Mouse (Mus musculus) embryonic facial prominence, embryonic 10.5 days (tissue): ENCODE results near the gene Szrd1. TPM values are rescaled to one million over a fixed set of nuclear protein-coding genes. Genes with fewer than 3 reads are reported as not detected.
"Not testable (repeated sequence)": the region's sequence is repeated elsewhere in the genome, so short reads cannot be mapped to it uniquely, and the experiment has no call there.

Experiments
- DNase-seq: peaks from one replicate; pipeline ENCODE4 v3.0.0-alpha.2; 2017; ENCODE audit warnings: low spot score
- H3K27ac ChIP-seq: fragments of 300-500 bp; sonication (generic); replicated peaks from 2 replicates; pipeline ENCODE4 v1.5.1; 2016; ENCODE audit warnings: mild to moderate bottlenecking
- H3K27me3 ChIP-seq: fragments of 300-500 bp; sonication (generic); replicated peaks from 2 replicates; pipeline ENCODE4 v1.6.1; 2016; ENCODE audit warnings: low read depth, mild to moderate bottlenecking; ENCODE audit not compliant: poor library complexity, severe bottlenecking
- H3K36me3 ChIP-seq: fragments of 300-500 bp; sonication (generic); replicated peaks from 2 replicates; pipeline ENCODE4 v1.6.1; 2016; ENCODE audit warnings: mild to moderate bottlenecking, moderate library complexity
- H3K4me1 ChIP-seq: fragments of 300-500 bp; sonication (generic); 2 replicates; pipeline ENCODE4 v1.6.1; 2016
- H3K4me3 ChIP-seq: fragments of 300-500 bp; sonication (generic); 2 replicates; pipeline ENCODE4 v1.5.1; 2016; ENCODE audit warnings: mild to moderate bottlenecking, moderate library complexity
- H3K9me3 ChIP-seq: fragments of 300-500 bp; sonication (generic); 2 replicates; pipeline ENCODE4 v1.6.1; 2016; ENCODE audit warnings: mild to moderate bottlenecking
- WGBS: fragments of 180-500 bp; shearing (Covaris S2); methylation state at CpG from one replicate; pipeline ENCODE4 v1.1.7; 2016; 5-methylcytosine and 5-hydroxymethylcytosine counted together
- polyA plus RNA-seq: library from polyadenylated mRNA; unstranded; fragments of >200 nt; fragmentation: Nextera tagmentation; extraction: Ambion mirVana; gene quantifications from 2 replicates; pipeline ENCODE4 v1.2.1, GENCODE M21; 2016

Gene Szrd1
- polyA plus RNA-seq, 1 experiment from 2014 or later = 37.4 TPM

DNA sequence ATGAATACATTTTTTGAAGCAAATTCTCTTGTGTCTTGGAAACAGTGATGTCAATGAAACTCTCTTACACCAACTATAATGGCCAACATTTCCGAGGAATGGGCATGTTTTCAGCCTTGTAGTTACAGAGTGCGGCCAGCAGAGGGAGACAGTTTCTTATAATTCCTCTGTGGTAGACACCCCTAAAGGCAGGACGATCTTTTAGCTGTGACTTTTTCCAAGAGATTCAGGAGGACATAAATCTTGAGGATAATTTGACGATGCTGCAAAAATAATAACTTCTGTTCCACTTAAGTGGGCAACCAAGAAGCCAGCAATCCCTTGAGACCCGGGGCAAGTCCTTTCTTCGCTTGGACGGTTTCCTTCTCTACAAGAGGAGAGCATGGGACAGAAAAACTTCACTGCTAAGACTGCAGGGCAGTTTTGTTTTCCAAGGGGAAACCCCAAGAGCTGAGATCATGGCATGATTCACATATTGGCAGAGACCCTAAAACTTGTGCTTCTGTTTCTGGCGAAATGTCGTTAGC is 2.8 kb upstream of the Szrd1 start:
- no peaks in the 10 kb centered on the region for H3K36me3 ChIP-seq
- no peaks in the 10 kb centered on the region for H3K27me3 ChIP-seq
- no peak overlapping the region for H3K27ac ChIP-seq
- peak; percentile 75 for DNase-seq
- no peaks in the 10 kb centered on the region for H3K9me3 ChIP-seq
- no peak overlapping the region for H3K4me3 ChIP-seq
- 28% methylated on average over 9 of the region's 9 CpGs for WGBS
- H3K4me1 ChIP-seq = peaks cover 22% of the 10 kb centered on the region

DNA sequence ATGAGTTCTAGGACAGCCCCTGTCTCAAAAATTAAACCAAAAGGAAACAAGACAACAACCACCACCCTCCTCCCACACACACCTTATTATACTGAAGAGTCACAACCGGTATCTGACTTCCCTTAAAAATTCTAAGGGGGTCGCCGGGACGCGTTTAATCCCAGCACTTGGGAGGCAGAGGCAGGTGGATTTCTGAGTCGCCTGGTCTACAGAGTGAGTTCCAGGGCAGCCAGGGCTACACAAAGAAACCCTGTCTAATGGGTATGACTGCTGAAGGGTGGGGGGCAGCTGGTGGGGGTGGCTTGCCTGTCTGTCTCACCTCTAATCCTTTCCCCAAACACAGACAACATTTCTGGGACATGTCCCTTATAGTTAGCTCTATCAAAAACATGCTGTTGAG is 1.4 kb upstream of the Szrd1 start:
- WGBS = 92% methylated on average over 6 of the region's 6 CpGs
- Histone ChIP-seq H3K4me1 (peaks cover 30% of the 10 kb centered on the region), H3K27me3 (no peaks in the 10 kb centered on the region), H3K4me3 (no peak overlapping the region), H3K36me3 (peaks cover 10% of the 10 kb centered on the region), H3K27ac (no peak overlapping the region), H3K9me3 (no peaks in the 10 kb centered on the region)
- DNase-seq = no peak

DNA sequence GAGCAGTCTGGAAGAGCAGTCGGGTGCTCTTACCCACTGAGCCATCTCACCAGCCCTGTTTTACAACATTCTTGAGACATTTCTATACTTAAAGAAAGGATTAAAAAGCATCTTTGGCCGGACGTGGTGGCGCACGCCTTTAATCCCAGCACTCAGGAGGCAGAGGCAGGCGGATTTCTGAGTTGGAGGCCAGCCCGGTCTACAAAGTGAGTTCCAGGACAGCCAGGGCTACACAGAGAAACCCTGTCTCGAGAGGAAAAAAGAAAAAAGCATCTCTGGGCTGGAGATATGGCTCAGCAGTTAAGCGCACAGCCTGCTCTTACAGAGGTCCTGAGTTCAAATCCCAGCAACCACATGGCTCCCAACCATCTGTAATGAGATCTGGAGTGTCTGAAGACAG is 779 bp upstream of the Szrd1 start:
- not testable (repeated sequence) for H3K27ac ChIP-seq, H3K9me3 ChIP-seq, H3K4me3 ChIP-seq, H3K27me3 ChIP-seq, DNase-seq
- peaks cover 34% of the 10 kb centered on the region for H3K4me1 ChIP-seq
- WGBS = 88% methylated on average over 9 of the region's 9 CpGs
- H3K36me3 ChIP-seq = peaks cover 14% of the 10 kb centered on the region

DNA sequence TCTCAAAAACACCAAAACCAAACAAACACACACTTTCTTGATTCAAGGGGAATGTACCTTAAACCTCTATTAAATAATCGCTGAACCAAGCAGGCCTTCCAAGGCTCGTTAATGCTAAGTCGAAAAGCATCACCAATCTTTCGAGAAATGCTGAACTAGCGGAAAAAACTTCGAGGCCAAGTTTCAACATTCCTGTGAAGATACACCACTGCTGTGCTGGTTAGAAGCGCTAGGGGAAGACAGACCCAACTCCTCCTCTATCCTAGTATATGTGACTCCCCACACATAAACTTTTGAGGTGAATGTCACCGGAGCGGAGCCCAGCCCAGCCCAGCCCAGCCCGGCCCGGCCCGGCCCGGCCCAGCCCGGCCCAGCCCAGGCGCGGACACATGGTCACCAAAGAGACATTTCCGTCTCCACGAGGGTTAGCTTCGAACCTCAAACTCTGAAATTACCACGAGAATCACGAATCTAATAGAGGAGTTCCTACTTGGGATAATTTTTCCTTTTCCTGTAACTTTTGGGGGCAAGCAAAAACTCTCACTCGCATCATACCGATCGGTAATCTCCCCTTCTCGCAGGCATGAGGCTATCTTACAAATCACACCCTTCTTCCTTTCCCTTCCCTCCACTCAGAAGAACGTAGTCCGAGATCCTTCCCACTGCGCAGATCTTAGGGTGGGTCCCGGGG is 1.0 kb downstream of the Szrd1 start:
- peaks cover 49% of the 10 kb centered on the region for H3K4me1 ChIP-seq
- no peaks in the 10 kb centered on the region for H3K27me3 ChIP-seq
- WGBS = 5% methylated on average over 29 of the region's 29 CpGs
- peak overlapping the region; percentile 98 for H3K27ac ChIP-seq
- no peaks in the 10 kb centered on the region for H3K9me3 ChIP-seq
- H3K36me3 ChIP-seq = peaks cover 29% of the 10 kb centered on the region
- peak overlapping the region; percentile 75 for H3K4me3 ChIP-seq
- no peak for DNase-seq

DNA sequence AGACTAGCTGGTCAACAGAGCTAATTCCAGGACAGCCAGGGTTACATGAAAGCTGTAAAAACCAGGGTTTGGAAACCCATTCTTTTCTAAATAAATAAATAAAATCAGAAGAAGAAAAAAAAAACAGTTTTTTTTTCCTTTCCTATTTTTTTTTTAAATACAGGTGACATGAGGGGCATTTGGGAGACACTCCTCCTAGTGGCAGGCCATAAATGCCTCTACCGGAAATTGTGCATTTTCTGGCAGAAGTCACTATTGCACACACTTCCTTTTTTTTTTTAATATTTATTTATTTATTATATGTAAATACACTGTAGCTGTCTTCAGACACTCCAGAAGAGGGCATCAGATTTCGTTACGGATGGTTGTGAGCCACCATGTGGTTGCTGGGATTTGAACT is 1.8 kb downstream of the Szrd1 start:
- Histone ChIP-seq H3K36me3 (peaks cover 29% of the 10 kb centered on the region), H3K4me3 (peak overlapping the region; percentile 75), H3K4me1 (peaks cover 57% of the 10 kb centered on the region)
- 78% methylated on average over 3 of the region's 3 CpGs for WGBS
- not testable (repeated sequence) for H3K9me3 ChIP-seq, H3K27ac ChIP-seq, H3K27me3 ChIP-seq, DNase-seq

DNA sequence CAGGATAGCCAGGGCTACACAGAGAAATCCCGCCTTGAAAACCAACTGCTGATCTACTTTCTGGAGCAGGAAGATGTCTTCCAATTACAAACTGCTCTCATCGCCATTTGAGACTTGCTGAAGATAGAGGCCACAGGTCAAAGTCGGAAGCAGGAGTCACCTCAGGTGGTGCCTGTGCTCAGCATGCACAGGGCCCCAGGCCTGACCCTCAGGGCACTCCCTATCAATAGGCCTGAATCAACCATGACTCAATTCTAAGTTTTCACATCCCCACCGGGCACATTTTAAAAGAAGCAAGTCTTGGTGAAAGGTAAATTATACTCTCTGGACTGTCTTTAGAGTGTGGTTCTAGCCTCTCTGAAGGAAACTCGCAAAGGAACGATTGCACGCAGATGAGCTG is 3.4 kb downstream of the Szrd1 start:
- H3K27me3 ChIP-seq = no peaks in the 10 kb centered on the region

DNA sequence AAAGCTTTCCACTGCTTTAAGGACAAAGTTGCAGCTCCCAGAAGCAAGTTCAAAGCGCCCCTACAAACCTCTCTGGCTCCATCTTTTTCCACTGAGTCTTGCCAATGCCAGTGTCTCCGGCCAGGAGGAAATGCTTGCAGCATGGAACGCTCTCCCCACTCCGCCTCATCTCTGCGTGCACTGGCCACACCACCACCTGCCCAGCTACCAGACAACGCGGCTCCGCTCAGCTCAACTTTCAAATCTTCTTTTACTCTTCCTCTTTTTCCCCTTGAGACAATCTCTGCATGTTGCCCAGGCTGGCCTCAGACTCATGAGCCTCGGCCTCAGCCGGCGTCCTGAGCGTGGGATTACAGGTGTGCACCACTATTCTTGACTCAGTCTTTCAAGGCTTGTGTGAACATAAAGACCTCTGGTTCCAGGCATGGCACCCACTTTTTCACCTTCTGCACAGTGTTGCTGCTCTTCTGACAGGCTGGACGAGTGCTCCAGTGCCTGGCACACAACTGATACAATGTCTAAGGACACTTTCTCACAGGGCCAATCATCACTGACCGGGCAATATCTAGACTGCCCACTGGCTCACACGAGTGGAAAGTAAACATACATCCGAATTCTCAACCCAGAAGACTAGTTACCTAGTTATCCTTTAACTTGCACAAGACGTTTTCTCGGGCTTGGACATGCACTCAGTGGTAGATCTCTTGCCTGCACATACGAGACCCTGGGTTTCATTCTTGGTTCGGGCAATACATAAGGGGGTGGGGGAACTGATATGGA is 4.6 kb downstream of the Szrd1 start:
- Histone ChIP-seq H3K9me3 (no peaks in the 10 kb centered on the region), H3K36me3 (peaks cover 37% of the 10 kb centered on the region), H3K27me3 (no peaks in the 10 kb centered on the region), H3K27ac (peak overlapping the region; percentile 37; the same call in 1 of the 2 replicates), H3K4me3 (peak overlapping the region; percentile 29; the same call in 1 of the 2 replicates), H3K4me1 (peaks cover 82% of the 10 kb centered on the region)
- WGBS = 84% methylated on average over 20 of the region's 20 CpGs
- DNase-seq = no peak

More for the DNA sequence above, 3.4 kb downstream of the Szrd1 start:
- DNase-seq = no peak
- Histone ChIP-seq H3K27ac (no peak overlapping the region), H3K4me1 (peaks cover 73% of the 10 kb centered on the region), H3K4me3 (peak overlapping the region; percentile 2; the same call in 1 of the 2 replicates), H3K9me3 (no peaks in the 10 kb centered on the region), H3K36me3 (peaks cover 33% of the 10 kb centered on the region)
- 79% methylated on average over 7 of the region's 7 CpGs for WGBS

DNA sequence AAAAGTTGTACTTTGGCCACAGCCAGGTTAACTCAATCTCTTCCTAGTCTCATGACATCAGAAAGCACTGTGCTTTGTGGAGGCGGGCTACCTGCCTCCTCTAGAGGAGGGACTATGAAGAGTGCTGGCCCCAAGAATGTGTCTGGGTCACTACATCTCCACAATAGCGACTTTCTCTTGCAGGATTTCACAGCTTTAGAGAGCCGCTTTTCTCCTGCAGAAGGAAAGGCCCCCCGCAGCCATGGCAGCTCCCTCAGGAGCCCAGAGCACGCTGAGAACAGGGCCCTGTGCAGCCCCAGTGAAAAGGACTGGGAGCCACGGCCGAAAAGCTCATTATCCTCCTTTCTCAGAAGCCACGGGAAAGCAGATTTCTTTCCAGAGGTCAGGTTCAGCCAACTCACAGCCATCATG is 5.5 kb downstream of the Szrd1 start:
- no peak for DNase-seq
- WGBS = 36% methylated on average over 8 of the region's 8 CpGs
- Histone ChIP-seq H3K4me3 (no peak overlapping the region), H3K9me3 (no peaks in the 10 kb centered on the region), H3K36me3 (peaks cover 37% of the 10 kb centered on the region), H3K4me1 (peaks cover 84% of the 10 kb centered on the region), H3K27me3 (no peaks in the 10 kb centered on the region), H3K27ac (peak overlapping the region; percentile 37)

DNA sequence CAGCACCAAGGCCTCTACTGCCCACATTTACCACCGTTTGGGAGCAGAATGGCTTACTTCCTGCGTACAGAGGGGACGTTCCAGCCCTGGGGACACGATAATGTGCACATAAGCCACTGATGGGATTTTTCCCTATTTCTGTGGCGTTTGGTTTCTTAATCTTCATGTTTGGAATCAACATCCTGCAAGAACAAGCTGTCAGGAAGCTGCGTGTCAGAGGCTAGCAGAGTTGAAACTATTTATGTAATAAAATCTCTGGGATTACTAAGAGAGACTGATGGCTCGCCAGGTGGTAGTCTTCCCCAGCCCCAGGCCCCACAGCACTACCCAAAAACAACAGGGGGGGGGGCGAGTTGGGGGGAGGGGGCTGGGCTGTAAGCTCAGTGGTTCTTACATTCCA is 6.3 kb downstream of the Szrd1 start:
- H3K4me1 ChIP-seq = peaks cover 79% of the 10 kb centered on the region
- DNase-seq = no peak

DNA sequence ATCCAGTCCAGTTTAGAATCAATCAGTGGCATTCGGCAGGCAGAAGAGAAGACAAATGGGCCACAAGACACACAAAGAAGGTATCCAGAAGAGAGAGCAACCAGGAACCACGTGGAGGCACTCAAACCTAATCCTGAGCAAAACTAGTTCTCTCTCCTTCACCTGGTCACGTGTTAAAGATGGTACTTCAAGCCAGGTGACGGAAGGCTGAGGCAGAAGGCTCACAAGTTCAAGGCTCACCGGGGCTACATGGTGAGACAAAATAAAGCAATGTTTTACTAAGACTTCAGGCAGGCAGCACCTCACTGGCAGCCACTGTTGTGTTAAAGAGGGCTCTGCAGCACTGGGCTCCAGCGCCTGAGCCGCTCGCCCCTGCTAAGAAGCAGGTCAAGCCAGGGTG is 7.4 kb downstream of the Szrd1 start:
- H3K4me1 ChIP-seq = peaks cover 71% of the 10 kb centered on the region
- WGBS = 65% methylated on average over 8 of the region's 8 CpGs
- H3K27ac ChIP-seq = peak overlapping the region; percentile 77
- H3K27me3 ChIP-seq = no peaks in the 10 kb centered on the region
- H3K9me3 ChIP-seq = no peaks in the 10 kb centered on the region
- DNase-seq = no peak
- H3K4me3 ChIP-seq = 0 out of 2 replicates have a peak overlapping the region, but pooled peaks have one; percentile 28
- peaks cover 37% of the 10 kb centered on the region for H3K36me3 ChIP-seq

More for the DNA sequence above, 6.3 kb downstream of the Szrd1 start:
- Histone ChIP-seq H3K9me3 (no peaks in the 10 kb centered on the region), H3K4me3 (no peak overlapping the region), H3K27me3 (no peaks in the 10 kb centered on the region), H3K36me3 (peaks cover 37% of the 10 kb centered on the region), H3K27ac (no peak overlapping the region)
- WGBS = 67% methylated on average over 8 of the region's 8 CpGs

DNA sequence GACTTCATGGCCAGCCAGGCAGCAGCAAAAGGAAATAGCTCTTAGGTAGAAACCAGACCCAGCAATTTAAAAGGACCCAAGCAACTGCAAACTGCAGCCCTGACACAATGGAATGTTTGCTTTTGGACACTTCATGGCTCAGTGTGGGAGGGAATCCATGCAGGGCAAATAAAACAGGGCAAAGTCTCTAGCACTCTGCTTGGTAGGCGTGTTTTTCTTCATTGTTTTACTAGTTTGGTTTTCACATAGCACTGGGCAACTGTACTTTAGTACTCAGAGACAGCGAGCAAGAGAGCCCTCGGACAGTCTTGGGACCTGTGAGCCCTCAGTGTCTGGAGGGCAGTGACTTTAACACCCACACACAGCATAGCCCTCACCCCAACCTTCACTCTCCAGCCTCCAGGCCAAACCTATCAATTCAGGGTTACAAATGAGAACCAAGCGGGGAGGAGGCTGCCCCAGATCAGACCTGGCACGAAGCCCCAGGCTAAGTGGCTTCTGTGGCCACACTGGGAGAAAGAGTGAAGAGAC is 8.0 kb downstream of the Szrd1 start:
- 59% methylated on average over 5 of the region's 5 CpGs for WGBS
- Histone ChIP-seq H3K27me3 (no peaks in the 10 kb centered on the region), H3K4me1 (peaks cover 65% of the 10 kb centered on the region), H3K36me3 (peaks cover 38% of the 10 kb centered on the region), H3K4me3 (peak overlapping the region; percentile 28; the same call in 1 of the 2 replicates), H3K9me3 (no peaks in the 10 kb centered on the region), H3K27ac (peak overlapping the region; percentile 77)
- no peak for DNase-seq

DNA sequence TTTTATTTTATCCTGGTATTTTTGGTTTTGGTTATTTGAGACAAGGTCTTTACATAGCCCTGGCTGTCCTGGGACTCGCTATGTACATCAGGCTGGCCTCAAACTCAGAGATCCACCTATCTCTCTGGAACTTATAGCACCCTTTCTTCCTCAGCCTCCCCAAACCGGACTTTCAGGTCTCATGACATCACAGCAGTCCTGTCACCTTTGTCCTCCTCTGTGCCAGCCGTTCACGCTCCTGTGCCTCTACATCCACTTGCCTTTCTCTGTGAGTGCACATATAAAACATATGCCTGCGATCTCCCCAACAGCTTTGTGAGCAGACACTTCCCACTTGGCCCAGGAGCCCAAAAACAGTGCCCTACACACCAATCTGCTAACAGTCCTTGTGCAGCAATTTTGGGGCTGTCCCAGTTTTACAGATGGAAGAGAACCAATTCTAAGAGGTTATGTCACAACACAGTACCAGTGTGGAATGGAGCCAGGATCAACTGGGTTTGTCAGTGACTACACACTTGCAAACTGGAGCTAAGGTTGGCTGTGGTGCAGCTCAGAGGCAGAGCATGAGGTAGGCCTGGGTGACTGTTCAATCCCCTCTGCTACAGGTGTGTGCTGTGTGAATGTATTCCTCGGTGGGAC is 8.8 kb downstream of the Szrd1 start:
- no peak for DNase-seq
- Histone ChIP-seq H3K9me3 (no peaks in the 10 kb centered on the region), H3K4me3 (no peak overlapping the region), H3K27me3 (no peaks in the 10 kb centered on the region), H3K4me1 (peaks cover 62% of the 10 kb centered on the region), H3K27ac (peak overlapping the region; percentile 77), H3K36me3 (peaks cover 38% of the 10 kb centered on the region)
- WGBS = 75% methylated on average over 6 of the region's 6 CpGs
